Mouse (Mus musculus) G1E (cell line): ENCODE results near the gene Trim25.
"Not testable (repeated sequence)": the region's sequence is repeated elsewhere in the genome, so short reads cannot be mapped to it uniquely, and the experiment has no call there.

Experiments used
- CTCF ChIP-seq: IDR thresholded peaks from 2 replicates; pipeline ENCODE4 v1.5.1; 2012; ENCODE audit warnings: low read depth, low read length, inconsistent platforms, mixed read lengths
- GATA1 ChIP-seq: IDR thresholded peaks from 2 replicates; pipeline ENCODE4 v1.6.1; 2012; ENCODE audit warnings: borderline replicate concordance, low read length, inconsistent platforms, mixed read lengths

DNA sequence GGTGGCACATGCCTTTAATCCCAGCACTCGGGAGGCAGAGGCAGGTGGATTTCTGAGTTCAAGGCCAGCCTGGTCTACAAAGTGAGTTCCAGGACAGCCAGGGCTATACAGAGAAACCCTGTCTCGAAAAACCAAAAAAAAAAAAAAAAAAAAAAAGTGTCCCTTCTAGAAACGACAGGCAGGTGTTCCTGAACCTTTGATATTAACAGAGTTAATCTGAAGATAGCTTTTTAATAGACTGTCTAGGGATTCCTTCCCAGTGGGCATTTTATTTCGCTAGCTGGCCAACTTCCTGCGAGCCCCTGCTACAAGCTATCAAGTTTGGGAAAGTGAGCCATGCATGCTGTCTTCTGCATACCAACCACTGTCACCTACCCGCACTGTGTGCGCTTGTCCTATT lies 41.9 kb downstream of the Trim25 start:
- not testable (repeated sequence) for TF ChIP-seq CTCF, GATA1
